Mouse (Mus musculus): ENCODE data around the gene Abcc4. TPM values are rescaled to one million over a fixed set of nuclear protein-coding genes. Genes with fewer than 3 reads are reported as not detected.
"Not testable (repeated sequence)": the region's sequence is repeated elsewhere in the genome, so short reads cannot be mapped to it uniquely, and the experiment has no call there.

Gene Abcc4
- polyA plus RNA-seq, 1 experiment from 2014 or later, result 2.8 TPM

DNA sequence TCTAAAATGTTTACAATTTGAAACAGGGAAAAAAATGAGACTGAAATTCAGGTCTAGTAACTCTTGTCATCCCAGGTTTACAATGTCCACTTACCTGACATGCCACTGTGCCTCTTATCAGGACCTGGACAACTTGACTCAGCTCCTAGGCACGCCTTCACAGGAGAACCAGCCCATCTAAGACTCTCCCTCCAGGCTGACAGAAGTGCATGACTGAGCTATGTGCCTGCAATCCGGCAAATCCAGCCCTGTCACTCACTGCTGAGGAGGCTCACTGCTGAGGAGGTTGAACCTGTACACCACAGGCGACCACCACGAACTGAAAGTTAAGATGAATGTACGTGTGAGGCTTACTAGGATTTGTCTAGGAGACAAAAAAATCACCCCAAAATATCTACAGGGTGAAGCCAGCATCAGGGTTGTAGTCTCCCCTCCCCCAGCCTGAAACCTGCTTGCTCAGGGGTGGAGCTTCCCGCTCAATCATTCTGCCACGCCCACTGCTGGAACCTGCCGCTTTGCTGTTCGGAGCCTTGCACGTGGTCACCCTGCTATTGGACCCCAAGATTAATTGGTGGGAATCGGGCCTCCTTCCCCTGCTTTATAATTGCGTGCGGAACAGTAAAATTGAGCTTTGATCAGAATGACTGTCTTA is 63.0 kb downstream of the Abcc4 start:
- H3K36me3 ChIP-seq; H3K9me3 ChIP-seq; H3K4me3 ChIP-seq; H3K27me3 ChIP-seq (ENCODE audit: insufficient read depth, poor library complexity, severe bottlenecking); H3K27ac ChIP-seq; DNase-seq (ENCODE audit: low spot score): not testable (repeated sequence)
- 86% methylated on average over 13 of the region's 13 CpGs for WGBS
- H3K4me1 ChIP-seq (replicated peaks), result peaks cover 11% of the 10 kb centered on the region

DNA sequence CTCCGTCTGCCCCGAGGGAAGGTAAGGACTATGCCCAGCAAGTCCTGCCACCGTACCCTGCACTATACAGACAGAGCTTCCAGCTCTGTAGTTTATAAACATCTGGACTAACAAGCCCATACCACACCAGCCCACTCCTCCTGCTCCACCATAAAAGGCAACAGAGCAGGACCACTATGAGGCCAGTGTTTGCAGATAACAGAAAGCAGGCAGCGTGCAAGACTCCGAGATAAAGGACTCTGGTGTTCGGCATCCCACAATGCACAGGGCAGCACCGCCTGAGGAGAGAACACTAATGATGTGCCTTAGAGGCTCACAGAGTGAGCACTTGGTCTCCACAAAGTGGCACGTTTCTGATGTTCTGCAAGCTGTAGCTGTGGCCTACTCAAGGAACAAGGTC is 63.9 kb downstream of the Abcc4 start:
- Histone ChIP-seq H3K4me3 (no peak overlapping the region), H3K36me3 (no peaks in the 10 kb centered on the region), H3K4me1 (replicated peaks) (peaks cover 11% of the 10 kb centered on the region), H3K27ac (no peak overlapping the region), H3K27me3 (ENCODE audit: insufficient read depth, poor library complexity, severe bottlenecking) (no peaks in the 10 kb centered on the region), H3K9me3 (no peaks in the 10 kb centered on the region)
- no peak for DNase-seq (ENCODE audit: low spot score)
- WGBS, result 84% methylated on average over 8 of the region's 8 CpGs

- WGBS, result 79% methylated on average over 25 of the region's 25 CpGs
- no peak overlapping the region for H3K4me3 ChIP-seq
- H3K36me3 ChIP-seq, result no peaks in the 10 kb centered on the region
- H3K27me3 ChIP-seq (ENCODE audit: insufficient read depth, poor library complexity, severe bottlenecking), result no peaks in the 10 kb centered on the region
- no peak overlapping the region for H3K27ac ChIP-seq
- H3K9me3 ChIP-seq, result no peaks in the 10 kb centered on the region
- peaks cover 14% of the 10 kb centered on the region for H3K4me1 ChIP-seq (replicated peaks)
- DNase-seq (ENCODE audit: low spot score), result no peak
These were observed 67.4 kb downstream of the Abcc4 start for GRCm38 (mm10) chr14:118638447-118639275.

GRCm38 (mm10) chr14:118635493-118636183 is 70.4 kb downstream of the Abcc4 start:
- DNase-seq (ENCODE audit: low spot score), result no peak
- 84% methylated on average over 15 of the region's 15 CpGs for WGBS
- Histone ChIP-seq H3K27ac (peak overlapping the region; percentile 16; the same call in 1 of the 2 replicates), H3K36me3 (no peaks in the 10 kb centered on the region), H3K27me3 (ENCODE audit: insufficient read depth, poor library complexity, severe bottlenecking) (no peaks in the 10 kb centered on the region), H3K4me3 (no peak overlapping the region), H3K4me1 (replicated peaks) (peaks cover 9% of the 10 kb centered on the region; the same call in 1 of the 2 replicates), H3K9me3 (no peaks in the 10 kb centered on the region)

DNA sequence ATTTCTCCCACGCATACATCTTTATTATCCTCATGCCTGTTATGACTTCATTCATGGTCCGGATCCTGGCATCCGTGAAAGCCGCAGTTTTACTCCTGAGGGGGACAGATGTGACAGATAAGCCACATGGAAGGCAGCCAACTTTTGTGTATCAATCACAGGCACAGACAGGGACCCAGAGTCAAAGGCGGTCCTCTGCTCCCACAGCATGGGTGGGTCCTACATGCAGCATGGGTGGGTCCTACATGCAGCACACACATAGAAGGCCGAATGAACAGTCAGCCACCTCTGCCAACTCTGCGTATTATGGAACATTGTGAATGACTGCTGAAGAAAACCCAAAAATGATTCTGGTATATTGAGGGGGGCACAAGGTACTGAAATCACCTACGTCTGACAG is 76.4 kb downstream of the Abcc4 start:
- no peaks in the 10 kb centered on the region for H3K4me1 ChIP-seq (replicated peaks)
- H3K9me3 ChIP-seq, result no peaks in the 10 kb centered on the region
- H3K36me3 ChIP-seq, result peaks cover 5% of the 10 kb centered on the region; the same call in 1 of the 2 replicates
- H3K27me3 ChIP-seq (ENCODE audit: insufficient read depth, poor library complexity, severe bottlenecking), result no peaks in the 10 kb centered on the region
- H3K4me3 ChIP-seq, result no peak overlapping the region
- no peak overlapping the region for H3K27ac ChIP-seq
- DNase-seq (ENCODE audit: low spot score), result no peak
- 91% methylated on average over 8 of the region's 8 CpGs for WGBS

DNA sequence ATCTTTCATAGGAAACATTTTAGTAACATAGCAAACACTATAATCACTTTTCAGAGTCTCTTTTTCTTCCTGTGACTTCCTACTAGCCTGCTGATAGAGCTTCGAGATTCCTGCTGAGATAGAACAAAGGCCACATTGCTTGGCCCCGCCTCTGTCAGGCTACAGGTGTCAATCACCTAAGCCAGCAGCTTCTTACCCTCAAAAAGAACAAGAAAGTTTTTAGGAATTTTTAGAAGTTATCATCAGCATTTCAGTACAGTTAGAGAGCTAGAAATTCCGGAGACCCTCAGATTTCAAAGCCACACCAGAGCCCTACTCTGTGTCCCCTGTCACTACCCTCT is 84.6 kb downstream of the Abcc4 start:
- Histone ChIP-seq H3K27me3 (ENCODE audit: insufficient read depth, poor library complexity, severe bottlenecking) (no peaks in the 10 kb centered on the region), H3K4me3 (no peak overlapping the region), H3K9me3 (0 out of 2 replicates have a peak, but pooled peaks cover 5% of the 10 kb centered on the region), H3K36me3 (no peaks in the 10 kb centered on the region), H3K4me1 (replicated peaks) (no peaks in the 10 kb centered on the region), H3K27ac (no peak overlapping the region)
- DNase-seq (ENCODE audit: low spot score), result no peak
- 49% methylated on average over 3 of the region's 3 CpGs for WGBS

- Histone ChIP-seq H3K27ac (no peak overlapping the region), H3K27me3 (ENCODE audit: insufficient read depth, poor library complexity, severe bottlenecking) (no peaks in the 10 kb centered on the region), H3K4me1 (replicated peaks) (no peaks in the 10 kb centered on the region), H3K36me3 (no peaks in the 10 kb centered on the region), H3K4me3 (no peak overlapping the region), H3K9me3 (0 out of 2 replicates have a peak, but pooled peaks cover 5% of the 10 kb centered on the region)
- no peak for DNase-seq (ENCODE audit: low spot score)
- 81% methylated on average over 6 of the region's 6 CpGs for WGBS
These were observed 85.1 kb downstream of the Abcc4 start for GRCm38 (mm10) chr14:118620773-118621448.

DNA sequence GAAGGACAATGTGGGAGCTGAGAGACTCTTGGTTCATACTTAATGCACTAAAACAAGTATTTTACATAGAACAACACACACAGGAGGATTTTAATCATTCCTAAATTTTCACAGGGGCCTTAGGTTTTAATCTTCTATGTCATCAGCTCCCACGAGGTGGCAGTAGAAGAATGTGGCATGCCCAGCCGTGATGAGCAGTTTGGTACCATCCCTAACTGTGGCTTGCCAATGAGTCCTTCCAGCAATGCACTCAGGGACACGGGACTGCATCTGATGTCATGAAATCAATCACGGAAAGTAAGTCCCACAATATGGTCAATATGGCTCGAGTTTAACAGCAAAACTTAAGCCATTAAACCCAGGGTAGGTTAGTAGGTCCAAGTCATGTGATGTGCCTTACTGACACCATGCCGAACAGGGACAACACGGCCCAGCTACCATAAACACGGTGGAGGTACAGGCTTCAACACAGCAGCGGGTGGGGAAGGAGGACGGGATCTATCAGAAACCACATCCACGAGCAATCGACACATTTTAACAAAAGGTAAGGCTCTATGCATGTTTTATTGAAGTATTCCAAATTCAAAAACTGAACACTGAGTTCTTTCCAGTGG is 89.2 kb downstream of the Abcc4 start:
- no peak overlapping the region for H3K27ac ChIP-seq
- H3K36me3 ChIP-seq, result no peaks in the 10 kb centered on the region
- no peaks in the 10 kb centered on the region for H3K27me3 ChIP-seq (ENCODE audit: insufficient read depth, poor library complexity, severe bottlenecking)
- 77% methylated on average over 12 of the region's 12 CpGs for WGBS
- H3K9me3 ChIP-seq, result 0 out of 2 replicates have a peak, but pooled peaks cover 3% of the 10 kb centered on the region
- no peaks in the 10 kb centered on the region for H3K4me1 ChIP-seq (replicated peaks)
- no peak overlapping the region for H3K4me3 ChIP-seq
- peak; percentile 30 for DNase-seq (ENCODE audit: low spot score)

DNA sequence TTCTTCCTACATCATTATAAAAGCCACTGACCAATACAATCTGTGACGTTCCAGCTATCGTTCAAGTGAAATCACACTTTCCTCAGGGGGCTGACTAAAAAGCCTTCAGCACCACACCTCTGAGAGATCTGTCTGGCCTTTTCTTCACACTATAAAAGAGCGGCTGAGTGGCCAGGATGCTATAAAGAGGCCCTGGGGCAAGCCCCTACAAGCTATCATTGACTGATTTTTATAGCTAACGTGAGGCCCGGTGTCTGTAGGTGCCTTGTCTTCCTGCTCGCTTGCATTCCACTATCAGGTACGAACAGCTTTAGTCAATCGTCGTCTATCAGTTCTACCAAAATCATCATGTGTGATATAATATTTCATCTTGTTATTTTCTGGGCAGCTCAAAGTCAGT is 92.3 kb downstream of the Abcc4 start:
- H3K36me3 ChIP-seq, result peaks cover 12% of the 10 kb centered on the region
- WGBS, result 89% methylated on average over 9 of the region's 9 CpGs
- no peaks in the 10 kb centered on the region for H3K9me3 ChIP-seq

GRCm38 (mm10) chr14:118611714-118612113 is 94.3 kb downstream of the Abcc4 start:
- no peak for DNase-seq (ENCODE audit: low spot score)
- WGBS, result 85% methylated on average over 17 of the region's 17 CpGs
- Histone ChIP-seq H3K27ac (no peak overlapping the region), H3K27me3 (ENCODE audit: insufficient read depth, poor library complexity, severe bottlenecking) (no peaks in the 10 kb centered on the region), H3K4me1 (replicated peaks) (no peaks in the 10 kb centered on the region), H3K36me3 (peaks cover 12% of the 10 kb centered on the region), H3K9me3 (no peaks in the 10 kb centered on the region), H3K4me3 (no peak overlapping the region)

More for the DNA sequence above, 92.3 kb downstream of the Abcc4 start:
- DNase-seq (ENCODE audit: low spot score), result no peak
- no peaks in the 10 kb centered on the region for H3K4me1 ChIP-seq (replicated peaks)
- H3K4me3 ChIP-seq, result no peak overlapping the region
- H3K27me3 ChIP-seq (ENCODE audit: insufficient read depth, poor library complexity, severe bottlenecking), result no peaks in the 10 kb centered on the region
- no peak overlapping the region for H3K27ac ChIP-seq

DNA sequence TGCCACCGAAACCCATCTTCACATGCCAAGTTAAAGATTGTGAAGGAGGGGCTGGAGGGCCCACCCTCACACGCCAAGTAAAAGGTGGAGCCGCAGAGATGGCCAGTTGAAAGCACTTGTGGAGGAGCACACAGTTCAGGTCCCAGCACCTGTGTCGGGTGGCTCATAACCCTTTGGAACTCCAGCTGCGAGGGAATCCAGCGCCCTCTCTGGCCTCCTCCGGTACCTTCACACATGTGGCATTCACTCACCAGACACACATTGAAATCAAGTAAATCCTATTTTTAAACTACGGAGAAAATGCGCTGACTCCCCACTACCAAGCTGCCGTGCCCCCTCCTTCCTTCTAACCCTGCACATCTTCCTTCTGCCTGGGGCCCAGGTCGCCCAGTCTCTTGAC is 95.2 kb downstream of the Abcc4 start:
- H3K4me1 ChIP-seq (replicated peaks), result no peaks in the 10 kb centered on the region
- no peak overlapping the region for H3K27ac ChIP-seq
- no peak for DNase-seq (ENCODE audit: low spot score)
- H3K36me3 ChIP-seq, result peaks cover 12% of the 10 kb centered on the region
- H3K9me3 ChIP-seq, result no peaks in the 10 kb centered on the region
- H3K4me3 ChIP-seq, result no peak overlapping the region
- no peaks in the 10 kb centered on the region for H3K27me3 ChIP-seq (ENCODE audit: insufficient read depth, poor library complexity, severe bottlenecking)
- WGBS, result 97% methylated on average over 11 of the region's 11 CpGs

- peaks cover 12% of the 10 kb centered on the region for H3K36me3 ChIP-seq
- no peak overlapping the region for H3K4me3 ChIP-seq
- H3K4me1 ChIP-seq (replicated peaks), result no peaks in the 10 kb centered on the region
- H3K9me3 ChIP-seq, result no peaks in the 10 kb centered on the region
- no peak for DNase-seq (ENCODE audit: low spot score)
- 89% methylated on average over 16 of the region's 16 CpGs for WGBS
- H3K27me3 ChIP-seq (ENCODE audit: insufficient read depth, poor library complexity, severe bottlenecking), result no peaks in the 10 kb centered on the region
- no peak overlapping the region for H3K27ac ChIP-seq
These were observed 97.1 kb downstream of the Abcc4 start for GRCm38 (mm10) chr14:118608816-118609465.

All from hindbrain, embryonic 10.5 days (tissue).